Mouse (Mus musculus) forebrain, embryonic 14.5 days (tissue): ENCODE measurements around the gene Arhgap17. TPM values are rescaled to one million over a fixed set of nuclear protein-coding genes. Genes with fewer than 3 reads are reported as not detected.

ENCODE experiments used
- ATAC-seq: fragments of 200-750 bp; cut with Nextera tagmentation; 2 replicates; pipeline ENCODE4 v1.8.0; 2017; ENCODE audit warnings: mild to moderate bottlenecking, moderate library complexity
- DNase-seq: peaks from one replicate; pipeline ENCODE4 v3.0.0-alpha.2; 2015; ENCODE audit warnings: low spot score
- H3K27ac ChIP-seq: fragments of 300-500 bp; sonication (generic); 2 replicates; pipeline ENCODE4 v1.5.1; 2014; ENCODE audit warnings: low read depth, mild to moderate bottlenecking, control low read depth, low read length, moderate library complexity
- H3K27me3 ChIP-seq: fragments of 300-500 bp; sonication (generic); replicated peaks from 2 replicates; pipeline ENCODE4 v1.6.1; 2014; ENCODE audit warnings: low read length, control low read depth, mixed read lengths; ENCODE audit not compliant: control insufficient read depth, insufficient read depth
- H3K36me3 ChIP-seq: fragments of 300-500 bp; sonication (generic); 2 replicates; pipeline ENCODE4 v1.6.1; 2014; ENCODE audit warnings: low read length, control low read depth; ENCODE audit not compliant: control insufficient read depth, insufficient read depth
- H3K4me1 ChIP-seq: fragments of 300-500 bp; sonication (generic); 2 replicates; pipeline ENCODE4 v1.6.1; 2014; ENCODE audit warnings: antibody characterized with exemption, low read length, control low read depth; ENCODE audit not compliant: control insufficient read depth, insufficient read depth
- H3K4me2 ChIP-seq: fragments of 300-500 bp; sonication (generic); 2 replicates; pipeline ENCODE4 v1.6.1; 2014; ENCODE audit warnings: mild to moderate bottlenecking, control low read depth, low read length
- H3K4me3 ChIP-seq: fragments of 300-500 bp; sonication (generic); 2 replicates; pipeline ENCODE4 v1.5.1; 2014; ENCODE audit warnings: low read depth, low read length, control low read depth
- H3K9ac ChIP-seq: fragments of 300-500 bp; sonication (generic); 2 replicates; pipeline ENCODE4 v1.6.1; 2014; ENCODE audit warnings: mild to moderate bottlenecking, low read length, control low read depth, moderate library complexity
- H3K9me3 ChIP-seq: fragments of 300-500 bp; sonication (generic); replicated peaks from 2 replicates; pipeline ENCODE4 v1.6.1; 2016; ENCODE audit warnings: low read length, control low read depth, mixed read lengths; ENCODE audit not compliant: control insufficient read depth
- WGBS: fragments of 180-500 bp; shearing (Covaris S2); extraction: QIAGEN DNeasy Blood & Tissue Kit; methylation state at CpG from one replicate; pipeline ENCODE4 v1.1.7; 2014; 5-methylcytosine and 5-hydroxymethylcytosine counted together
- polyA plus RNA-seq: library from polyadenylated mRNA; unstranded; fragments of >200 nt; fragmentation: Nextera tagmentation; extraction: Ambion mirVana; gene quantifications from 2 replicates; pipeline ENCODE4 v1.2.1, GENCODE M21; 2014

Gene Arhgap17
- polyA plus RNA-seq, 1 experiment from 2014 or later = 8.5 TPM

GRCm38 (mm10) chr7:123336322-123336721 is 33.4 kb downstream of the Arhgap17 start:
- Histone ChIP-seq H3K4me2 (no peak overlapping the region), H3K4me1 (no peaks in the 10 kb centered on the region), H3K36me3 (no peaks in the 10 kb centered on the region), H3K9ac (no peak overlapping the region), H3K9me3 (no peaks in the 10 kb centered on the region), H3K27ac (no peak overlapping the region), H3K4me3 (no peak overlapping the region), H3K27me3 (no peaks in the 10 kb centered on the region)
- WGBS = 35% methylated on average over 1 of the region's 1 CpGs
- DNase-seq (no peak), ATAC-seq (no peak)

DNA sequence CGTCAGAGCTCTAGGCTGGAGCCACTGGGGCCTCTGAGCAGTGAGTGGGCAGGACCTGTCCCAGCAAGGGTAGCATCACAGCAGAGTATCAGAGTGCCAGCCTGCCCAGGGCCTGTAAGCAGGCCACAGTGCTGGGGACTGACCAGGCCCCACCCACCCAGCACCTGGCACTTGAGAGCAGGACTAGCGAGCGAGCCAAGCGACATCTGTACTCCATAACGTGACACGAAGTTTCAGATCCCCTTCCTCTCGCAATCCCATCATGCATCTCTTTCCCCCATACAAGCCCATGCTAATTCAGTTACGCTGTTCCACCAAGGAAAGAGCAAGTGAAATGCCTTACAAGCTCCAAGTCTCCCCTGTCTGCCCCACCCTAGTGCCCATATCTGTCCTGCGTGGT is 39.2 kb downstream of the Arhgap17 start:
- ATAC-seq (no peak), DNase-seq (no peak)
- H3K9ac ChIP-seq = no peak overlapping the region
- H3K27me3 ChIP-seq = no peaks in the 10 kb centered on the region
- H3K27ac ChIP-seq = no peak overlapping the region
- 85% methylated on average over 9 of the region's 9 CpGs for WGBS
- no peaks in the 10 kb centered on the region for H3K4me1 ChIP-seq
- H3K9me3 ChIP-seq = no peaks in the 10 kb centered on the region
- H3K4me2 ChIP-seq = no peak overlapping the region
- H3K36me3 ChIP-seq = peaks cover 8% of the 10 kb centered on the region; the same call in 1 of the 2 replicates
- no peak overlapping the region for H3K4me3 ChIP-seq

DNA sequence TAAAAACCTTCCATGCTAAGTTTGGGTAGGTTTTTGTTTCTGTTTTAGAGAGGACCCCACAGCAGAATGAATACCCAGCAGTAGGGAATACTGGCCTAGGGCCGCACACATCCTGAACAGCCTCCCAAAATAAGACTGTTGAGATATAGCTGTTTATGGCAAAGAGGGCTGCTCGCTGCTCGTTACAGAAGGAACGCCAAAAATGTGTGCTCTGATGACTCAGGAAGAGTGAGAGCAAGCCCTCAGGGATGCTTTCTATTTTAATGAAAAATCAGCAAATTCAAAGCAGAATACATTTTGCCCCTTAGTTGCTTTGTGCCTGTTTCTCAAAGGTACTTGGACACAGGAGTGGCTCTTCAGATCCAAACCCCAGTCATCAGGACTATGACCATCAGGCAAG is 41.8 kb downstream of the Arhgap17 start:
- WGBS = 58% methylated on average over 4 of the region's 4 CpGs
- DNase-seq = no peak
- H3K36me3 ChIP-seq = peaks cover 17% of the 10 kb centered on the region; the same call in 1 of the 2 replicates
- no peaks in the 10 kb centered on the region for H3K9me3 ChIP-seq
- no peaks in the 10 kb centered on the region for H3K4me1 ChIP-seq
- H3K9ac ChIP-seq = no peak overlapping the region
- ATAC-seq = no peak
- no peak overlapping the region for H3K4me3 ChIP-seq
- H3K27ac ChIP-seq = no peak overlapping the region
- H3K4me2 ChIP-seq = no peak overlapping the region
- H3K27me3 ChIP-seq = no peaks in the 10 kb centered on the region

GRCm38 (mm10) chr7:123326901-123327300 is 42.8 kb downstream of the Arhgap17 start:
- Histone ChIP-seq H3K27ac (no peak overlapping the region), H3K27me3 (no peaks in the 10 kb centered on the region), H3K9me3 (no peaks in the 10 kb centered on the region), H3K9ac (no peak overlapping the region), H3K36me3 (peaks cover 24% of the 10 kb centered on the region), H3K4me1 (no peaks in the 10 kb centered on the region), H3K4me2 (no peak overlapping the region), H3K4me3 (no peak overlapping the region)
- ATAC-seq = no peak
- no peak for DNase-seq
- WGBS = 86% methylated on average over 4 of the region's 4 CpGs

DNA sequence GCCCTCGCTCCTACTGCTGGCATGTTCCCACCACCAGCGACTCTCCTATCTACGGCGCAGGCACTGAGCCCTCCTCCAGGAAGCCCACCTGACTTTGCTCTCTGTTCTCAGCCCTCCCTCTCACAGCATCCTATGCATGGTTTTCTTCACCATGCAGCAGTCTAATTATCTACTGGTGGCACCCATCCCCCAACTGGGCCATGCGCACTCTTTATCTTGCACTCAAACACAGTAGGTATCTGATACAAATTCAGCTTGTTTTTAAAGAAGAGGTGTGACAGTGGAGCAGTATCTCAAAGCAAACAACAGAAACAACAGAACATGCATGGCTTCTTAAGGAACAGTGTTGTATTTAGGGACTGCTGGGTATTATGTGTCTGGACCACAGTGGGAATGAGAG is 43.7 kb downstream of the Arhgap17 start:
- Histone ChIP-seq H3K4me3 (no peak overlapping the region), H3K4me1 (no peaks in the 10 kb centered on the region)

GRCm38 (mm10) chr7:123324105-123324504 is 45.6 kb downstream of the Arhgap17 start:
- H3K36me3 ChIP-seq = peaks cover 46% of the 10 kb centered on the region
- 97% methylated on average over 1 of the region's 1 CpGs for WGBS

More for the DNA sequence above, 43.7 kb downstream of the Arhgap17 start:
- Histone ChIP-seq H3K9ac (no peak overlapping the region), H3K36me3 (peaks cover 33% of the 10 kb centered on the region), H3K4me2 (no peak overlapping the region), H3K27me3 (no peaks in the 10 kb centered on the region), H3K9me3 (no peaks in the 10 kb centered on the region), H3K27ac (no peak overlapping the region)
- ATAC-seq (no peak), DNase-seq (no peak)
- 85% methylated on average over 5 of the region's 5 CpGs for WGBS

DNA sequence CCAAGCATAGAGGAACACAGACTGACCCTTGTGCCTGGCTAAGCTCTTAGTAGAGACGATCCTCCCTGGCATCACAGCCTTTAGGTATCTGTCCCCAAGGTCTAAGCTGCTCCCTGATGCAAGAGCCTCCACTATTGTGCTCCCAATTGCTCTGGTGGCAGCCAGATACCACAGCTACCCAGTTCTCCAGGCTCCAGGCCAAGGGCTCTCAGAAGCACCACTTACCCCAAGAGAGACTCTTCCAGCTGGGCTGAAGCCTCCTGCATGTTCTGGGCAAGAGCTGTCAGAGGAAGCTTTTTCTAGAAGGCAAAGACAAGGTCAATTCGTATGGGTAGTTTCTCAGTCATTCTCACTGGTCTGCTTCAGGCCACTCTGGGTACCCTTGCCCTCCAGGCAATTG is 46.3 kb downstream of the Arhgap17 start:
- no peak for ATAC-seq
- Histone ChIP-seq H3K4me3 (no peak overlapping the region), H3K27ac (no peak overlapping the region), H3K9ac (no peak overlapping the region), H3K36me3 (peaks cover 53% of the 10 kb centered on the region), H3K27me3 (no peaks in the 10 kb centered on the region), H3K9me3 (no peaks in the 10 kb centered on the region), H3K4me1 (no peaks in the 10 kb centered on the region), H3K4me2 (no peak overlapping the region)
- DNase-seq = no peak
- 84% methylated on average over 2 of the region's 2 CpGs for WGBS

More at GRCm38 (mm10) chr7:123324105-123324504, 45.6 kb downstream of the Arhgap17 start:
- Histone ChIP-seq H3K4me2 (no peak overlapping the region), H3K4me3 (no peak overlapping the region), H3K27ac (no peak overlapping the region), H3K27me3 (no peaks in the 10 kb centered on the region), H3K9ac (no peak overlapping the region), H3K4me1 (no peaks in the 10 kb centered on the region), H3K9me3 (no peaks in the 10 kb centered on the region)
- DNase-seq (no peak), ATAC-seq (no peak)

DNA sequence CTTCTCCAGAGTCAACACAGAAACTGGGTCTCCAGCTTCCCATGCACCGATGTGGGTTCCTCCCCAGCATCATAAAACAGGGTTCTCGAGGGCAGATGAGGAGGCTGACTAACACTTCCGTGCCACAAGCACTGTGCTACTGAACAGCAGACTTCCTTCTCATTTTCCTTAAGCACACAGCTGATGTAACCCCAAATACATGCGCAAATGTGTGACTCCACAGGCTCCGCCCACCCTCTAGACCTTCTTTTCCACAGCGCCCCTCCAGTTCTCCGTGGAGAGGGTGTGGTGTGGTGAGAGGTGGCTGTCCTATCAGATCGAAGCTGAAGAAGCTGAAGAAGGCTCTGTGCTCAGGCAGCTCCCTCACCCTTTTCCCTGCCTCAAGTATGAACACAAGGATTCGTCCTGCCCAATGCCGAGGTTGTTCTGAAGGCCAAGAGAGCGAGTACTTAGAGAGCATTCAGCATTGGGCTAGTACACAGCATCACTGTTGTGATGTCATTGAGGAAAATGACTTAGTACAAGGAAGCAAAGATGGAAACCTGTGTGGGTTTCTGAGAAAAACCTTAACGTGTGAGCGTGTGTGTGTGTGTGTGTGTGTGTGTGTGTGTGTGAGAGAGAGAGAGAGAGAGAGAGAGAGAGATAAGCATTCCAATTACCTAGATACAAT is 47.1 kb downstream of the Arhgap17 start:
- WGBS = 92% methylated on average over 13 of the region's 13 CpGs
- Histone ChIP-seq H3K36me3 (peaks cover 60% of the 10 kb centered on the region), H3K27ac (no peak overlapping the region), H3K4me2 (no peak overlapping the region), H3K9ac (no peak overlapping the region), H3K4me3 (no peak overlapping the region), H3K9me3 (no peaks in the 10 kb centered on the region), H3K4me1 (no peaks in the 10 kb centered on the region), H3K27me3 (no peaks in the 10 kb centered on the region)
- DNase-seq (no peak), ATAC-seq (no peak)

DNA sequence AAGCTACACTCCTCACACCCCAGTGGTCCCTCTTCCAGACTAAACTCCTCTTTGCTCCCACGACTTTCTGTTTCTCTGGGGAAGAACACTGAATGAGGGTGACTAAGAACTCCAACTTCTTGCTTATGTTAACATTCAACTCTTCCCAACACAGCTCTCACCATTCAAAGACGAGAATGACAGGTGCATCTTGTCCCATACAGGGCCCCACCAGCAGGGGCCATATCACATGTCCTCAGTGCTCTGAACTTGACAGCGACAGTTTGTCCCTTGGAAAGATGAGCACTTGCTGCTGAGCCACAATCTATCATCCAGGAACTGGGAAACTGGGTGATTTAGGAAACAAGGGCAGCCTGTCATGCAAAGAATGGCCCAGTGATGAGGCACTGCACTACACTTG is 57.0 kb downstream of the Arhgap17 start:
- Histone ChIP-seq H3K36me3 (peaks cover 75% of the 10 kb centered on the region), H3K4me1 (no peaks in the 10 kb centered on the region), H3K27ac (no peak overlapping the region), H3K4me3 (no peak overlapping the region), H3K27me3 (no peaks in the 10 kb centered on the region), H3K9ac (no peak overlapping the region), H3K4me2 (no peak overlapping the region), H3K9me3 (no peaks in the 10 kb centered on the region)
- ATAC-seq = no peak
- DNase-seq = no peak
- WGBS = 82% methylated on average over 3 of the region's 3 CpGs
